Comparison of ENCODE assay signal across 16 mouse cellular contexts in genomic region chr2:83332056-83332769, GRCm38 (mm10).
DNase-seq lines count a peak whose midpoint lies in the region; ATAC-seq and TF ChIP-seq lines count a peak whose summit lies in the region.
"Had no signal": no experiment of that assay in that cellular context is flagged by ENCODE, and none has a peak within 500 bp of the region (broad histone marks: within the 10 kb centered on the region; RNA-seq: fewer than 3 reads in every experiment).

No protein-coding gene starts in this region.

- peak; percentile 25 for DNase-seq in kidney, postnatal 0 days (ENCODE audit: low spot score)
- DNase-seq in kidney, adult 8-10 months, result no peak
- DNase-seq in NIH3T3 (ENCODE audit: low read depth), result peak; percentile 3
- DNase-seq in embryonic facial prominence, embryonic 11.5 days (ENCODE audit: low spot score), result peak; percentile 49
- peak; percentile 45 for DNase-seq in retina, postnatal 1 day
- DNase-seq in kidney, postnatal 25 days, result no peak
- DNase-seq: gastrocnemius, postnatal 10 days; heart, adult 18-20 months; layer of hippocampus, postnatal 36 days; liver; right cerebral cortex, postnatal 25 days; thymus, postnatal 36 days had no signal

- no peaks in the 10 kb centered on the region for H3K27me3 ChIP-seq in kidney, postnatal 0 days (ENCODE audit: insufficient read depth, low read length)
- no peaks in the 10 kb centered on the region for H3K27me3 ChIP-seq in embryonic facial prominence, embryonic 11.5 days (ENCODE audit: control insufficient read depth, insufficient read depth, low read length)
- H3K27me3 ChIP-seq: embryonic facial prominence, embryonic 13.5 days; heart, embryonic 15.5 days; neural tube, embryonic 12.5 days had no signal

- no peak overlapping the region for H3K27ac ChIP-seq in kidney, postnatal 0 days
- H3K27ac ChIP-seq in embryonic facial prominence, embryonic 11.5 days (replicated peaks; ENCODE audit: low read depth, low read length), result no peak overlapping the region
- H3K27ac ChIP-seq: embryonic facial prominence, embryonic 13.5 days; heart, embryonic 15.5 days; neural tube, embryonic 12.5 days had no signal

- no peak overlapping the region for H3K4me2 ChIP-seq in kidney, postnatal 0 days (ENCODE audit: low read length)
- H3K4me2 ChIP-seq in embryonic facial prominence, embryonic 11.5 days (ENCODE audit: low read depth, low read length), result no peak overlapping the region
- H3K4me2 ChIP-seq: embryonic facial prominence, embryonic 13.5 days; heart, embryonic 15.5 days; neural tube, embryonic 12.5 days had no signal

- H3K9ac ChIP-seq in kidney, postnatal 0 days (ENCODE audit: low read depth, low read length), result no peak overlapping the region
- H3K9ac ChIP-seq in embryonic facial prominence, embryonic 11.5 days (replicated peaks; ENCODE audit: low read length), result no peak overlapping the region
- H3K9ac ChIP-seq: embryonic facial prominence, embryonic 13.5 days; heart, embryonic 15.5 days; neural tube, embryonic 12.5 days had no signal

- ATAC-seq in kidney, postnatal 0 days (replicated peaks; ENCODE audit: low FRiP score, low read depth), result no peak
- no peak for ATAC-seq in embryonic facial prominence, embryonic 11.5 days (replicated peaks; ENCODE audit: insufficient number of reproducible peaks, low FRiP score, low TSS enrichment, low read depth)
- no peak; the same call in 1 of the 2 replicates for ATAC-seq in frontal cortex, adult (ENCODE audit: low TSS enrichment)

- no peak for TF ChIP-seq CTCF in kidney, postnatal 0 days (IDR thresholded peaks at IDR 0.05; ENCODE audit: low read depth)

- no peak overlapping the region for H3K4me3 ChIP-seq in kidney, postnatal 0 days (replicated peaks; ENCODE audit: low read depth, low read length)
- no peak overlapping the region for H3K4me3 ChIP-seq in embryonic facial prominence, embryonic 11.5 days (ENCODE audit: low read depth, low read length)
- H3K4me3 ChIP-seq: embryonic facial prominence, embryonic 13.5 days; heart, embryonic 15.5 days; neural tube, embryonic 12.5 days had no signal

- 41% methylated on average over 5 of the region's 5 CpGs for WGBS in kidney, postnatal 0 days
- WGBS in embryonic facial prominence, embryonic 11.5 days, result 52% methylated on average over 5 of the region's 5 CpGs

- no peaks in the 10 kb centered on the region for H3K9me3 ChIP-seq in kidney, postnatal 0 days (replicated peaks; ENCODE audit: low read length)
- H3K9me3 ChIP-seq in embryonic facial prominence, embryonic 11.5 days (replicated peaks; ENCODE audit: control insufficient read depth, low read length), result no peaks in the 10 kb centered on the region
- H3K9me3 ChIP-seq: embryonic facial prominence, embryonic 13.5 days; heart, embryonic 15.5 days; neural tube, embryonic 12.5 days had no signal

- H3K4me1 ChIP-seq in kidney, postnatal 0 days (replicated peaks; ENCODE audit: insufficient read depth, low read length), result no peaks in the 10 kb centered on the region
- H3K4me1 ChIP-seq in embryonic facial prominence, embryonic 11.5 days (ENCODE audit: control insufficient read depth, insufficient read depth, low read length), result no peaks in the 10 kb centered on the region
- H3K4me1 ChIP-seq: embryonic facial prominence, embryonic 13.5 days; heart, embryonic 15.5 days; neural tube, embryonic 12.5 days had no signal

- no peaks in the 10 kb centered on the region for H3K36me3 ChIP-seq in kidney, postnatal 0 days (ENCODE audit: insufficient read depth, low read length)
- no peaks in the 10 kb centered on the region for H3K36me3 ChIP-seq in embryonic facial prominence, embryonic 11.5 days (replicated peaks; ENCODE audit: control insufficient read depth, insufficient read depth, low read depth, low read length)
- H3K36me3 ChIP-seq: embryonic facial prominence, embryonic 13.5 days; heart, embryonic 15.5 days; neural tube, embryonic 12.5 days had no signal

Comparison
In these comparisons a context has a peak if more than half of its experiments do, and no peak if none do; other contexts are left out.
1. DNase-seq: peak in kidney, postnatal 0 days (single experiment), NIH3T3 (single experiment), embryonic facial prominence, embryonic 11.5 days (single experiment) and retina, postnatal 1 day (single experiment); none in kidney, adult 8-10 months (0 of 2) and kidney, postnatal 25 days (0 of 2).